Mouse (Mus musculus): ENCODE results near the gene Rmnd5b. TPM values are rescaled to one million over a fixed set of nuclear protein-coding genes. Genes with fewer than 3 reads are reported as not detected.

Gene Rmnd5b
- total RNA-seq (2023) = 10 to 100 TPM; 52.0 to 60.1 TPM

GRCm38 (mm10) chr11:51635525-51636322 is at the start of gene Rmnd5b:
Rmnd5b (minus strand) TSS chr11:51635896.

DNA sequence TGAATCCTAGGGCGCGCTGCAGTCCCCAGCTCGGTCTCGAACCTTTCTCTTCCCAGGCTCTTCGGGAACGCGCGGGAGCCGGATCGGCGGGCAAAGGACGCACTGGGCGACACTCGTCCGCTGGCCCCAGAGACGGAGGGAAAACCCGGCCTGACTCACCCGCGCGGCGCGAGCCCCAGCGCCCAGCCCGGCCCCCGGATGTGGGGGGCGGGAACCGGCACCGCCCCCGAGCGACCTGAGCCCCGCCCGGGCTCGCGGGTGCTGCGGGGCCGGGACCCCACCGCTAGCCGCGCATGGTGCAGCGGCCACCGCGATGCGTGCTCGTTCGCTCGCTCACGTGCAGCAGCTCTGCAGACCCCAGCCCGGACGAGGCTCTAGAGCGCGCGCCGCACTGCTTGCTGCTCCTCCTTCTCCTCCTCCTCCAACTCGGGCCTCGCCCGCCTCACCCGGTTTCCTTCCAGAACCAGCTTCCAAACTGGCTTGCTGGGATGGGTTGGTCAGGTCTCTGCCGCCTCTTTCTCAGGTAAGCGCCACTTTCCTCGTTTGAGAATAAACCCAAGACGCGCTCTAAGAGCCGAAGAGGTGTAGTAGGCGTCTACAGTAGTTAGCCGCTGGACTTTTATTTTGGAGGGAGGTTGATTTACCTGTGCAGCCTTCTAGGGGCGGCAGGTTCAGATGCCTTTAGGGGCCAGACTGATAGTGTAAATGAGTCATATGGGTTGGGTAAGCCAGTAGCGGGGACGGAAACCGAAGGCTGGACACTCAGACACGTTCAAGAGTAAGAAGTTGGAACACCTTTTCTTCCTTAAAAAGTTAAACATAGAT is 15.2 kb upstream of the Rmnd5b start, which contains the start of the genes N4bp3 and D930048N14Rik:
Gene N4bp3 (minus strand): TSS at position 152 of the 825 bp plus-strand sequence.
Gene D930048N14Rik (plus strand): TSS at position 264 of the 825 bp plus-strand sequence.

DNA sequence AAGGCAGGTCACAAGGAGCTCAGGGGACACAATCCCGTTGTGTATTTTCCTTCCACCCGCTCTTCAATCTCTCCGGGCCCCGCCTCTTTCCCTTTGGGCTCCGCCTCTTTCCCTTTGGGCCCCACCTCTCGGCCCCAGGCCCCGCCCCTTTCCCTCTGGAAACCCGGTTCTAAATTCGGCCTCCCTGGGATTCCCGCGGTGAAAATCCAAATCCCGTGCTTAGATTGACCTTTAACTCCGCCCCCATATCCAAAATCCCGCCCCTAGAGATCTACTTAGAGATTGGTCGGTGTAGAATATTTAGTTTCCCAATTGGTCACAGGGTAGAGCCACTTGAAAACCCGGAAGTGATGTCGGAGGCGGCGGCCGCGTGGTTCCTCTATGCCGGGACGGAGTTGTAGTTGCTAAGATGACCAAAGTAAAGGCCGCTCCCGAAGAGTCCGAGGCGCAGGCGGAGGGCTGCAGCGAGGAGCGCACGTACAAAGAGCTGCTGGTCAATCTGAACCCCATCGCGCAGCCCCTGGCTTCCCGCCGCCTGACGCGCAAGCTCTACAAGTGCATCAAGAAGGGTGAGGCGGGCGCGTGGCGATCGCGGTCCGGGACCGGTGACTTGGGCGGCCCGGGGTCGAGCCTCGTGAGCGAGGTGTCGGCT is 16.2 kb downstream of the Rmnd5b start, which contains the start of gene Nhp2:
Gene Nhp2 (plus strand): TSS at position 327 of the 652 bp plus-strand sequence.

DNA sequence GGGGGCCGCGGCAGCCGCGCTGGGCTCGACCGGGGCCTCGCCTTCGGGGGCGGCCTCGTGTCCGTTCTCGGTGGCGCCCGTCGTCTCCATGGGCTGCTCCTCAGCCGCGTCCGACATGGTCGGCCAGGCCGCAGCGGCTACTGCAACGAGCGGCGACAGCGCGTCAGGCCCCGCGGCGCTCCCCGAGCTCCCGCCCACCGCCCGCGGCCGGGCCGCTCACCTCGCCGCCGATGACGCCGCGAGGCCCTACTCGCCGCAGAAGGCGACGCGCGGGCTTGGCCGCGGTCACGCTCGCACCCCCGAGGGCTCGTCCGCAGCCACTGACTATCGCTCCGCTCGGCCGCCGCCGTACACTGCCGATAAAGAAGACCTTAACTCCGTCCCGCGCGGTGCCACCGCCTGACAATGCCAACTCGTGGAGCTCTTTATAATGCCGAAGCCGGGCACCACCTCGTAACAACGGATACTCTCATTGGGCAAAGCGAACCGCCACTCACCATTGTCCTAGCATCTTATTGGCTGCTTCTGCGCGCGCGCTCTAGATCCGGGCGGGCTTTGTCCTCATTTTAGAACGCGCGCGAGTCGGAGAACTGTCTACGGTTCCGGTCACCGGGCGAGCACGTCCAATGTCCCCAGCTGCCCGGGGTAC is 29.1 kb downstream of the Rmnd5b start, which contains the start of gene Hnrnpab:
Gene Hnrnpab (minus strand): TSS at position 401 of the 649 bp plus-strand sequence.

GRCm38 (mm10) chr11:51584431-51585248 is 51.1 kb downstream of the Rmnd5b start, which contains the start of gene Phykpl:
Phykpl (plus strand) TSS chr11:51584757.

Other genes with a start within 250 kb of the Rmnd5b start
- 1 to 10 TPM; 6.4 to 8.1 TPM for gene Phykpl, start 51.1 kb downstream of the Rmnd5b start, total RNA-seq (2023)
- gene Hnrnpab, start 29.0 kb downstream of the Rmnd5b start, total RNA-seq (2023) = 100 to 1,000 TPM; 173 to 210 TPM
- gene Nhp2, start 16.2 kb downstream of the Rmnd5b start, total RNA-seq (2023) = 10 to 100 TPM; 34.3 to 35.7 TPM
- 1 to 10 TPM; 2.4 to 4.9 TPM for gene N4bp3, start 14.9 kb upstream of the Rmnd5b start, total RNA-seq (2023)
- under 1 TPM; 0.15 to 0.26 TPM for gene D930048N14Rik, start 15.1 kb upstream of the Rmnd5b start, total RNA-seq (2023)
- gene 0610009B22Rik, start 53.0 kb upstream of the Rmnd5b start, total RNA-seq (2023) = 1 to 10 TPM; 7.0 to 9.3 TPM
- gene Sec24a, start 127.7 kb upstream of the Rmnd5b start, total RNA-seq (2023) = 10 to 100 TPM; 15.1 to 15.6 TPM
- 10 to 100 TPM; 23.9 to 26.9 TPM for gene Sar1b, start 127.8 kb upstream of the Rmnd5b start, total RNA-seq (2023)
- 1 to 10 TPM; 7.8 to 8.9 TPM for gene Jade2, start 221.8 kb upstream of the Rmnd5b start, total RNA-seq (2023)

All from neutrophil, adult 83 days (primary cell).